Mouse (Mus musculus) natural killer cell, adult 2 months (primary cell): Measurements from ENCODE around the gene Hist1h3f.
A peak's percentile ranks its signal among the peaks of the same experiment; 100 is the strongest.

Experiments
- DNase-seq, 2 experiments: peaks; one replicate each; pipeline ENCODE4 v3.0.0; 2022; ENCODE audit warnings: low spot score in 2 of 2

Gene Hist1h3f

DNA sequence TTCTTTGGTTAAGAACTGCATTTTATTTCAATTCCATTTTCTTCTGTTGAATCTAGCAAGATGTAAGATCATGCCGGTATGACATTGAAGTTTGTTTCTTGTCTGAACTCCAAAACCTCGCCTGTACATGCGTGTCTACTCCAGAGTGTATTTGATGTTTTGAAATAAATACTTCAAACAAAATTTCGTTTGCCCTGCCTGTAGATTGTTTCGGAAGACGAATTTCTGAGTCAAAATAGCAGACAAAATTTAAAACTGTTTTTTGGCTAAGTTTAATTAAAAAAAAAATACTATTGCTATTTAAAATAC lies 25.6 kb upstream of the Hist1h3f start:
- DNase-seq: no peak

DNA sequence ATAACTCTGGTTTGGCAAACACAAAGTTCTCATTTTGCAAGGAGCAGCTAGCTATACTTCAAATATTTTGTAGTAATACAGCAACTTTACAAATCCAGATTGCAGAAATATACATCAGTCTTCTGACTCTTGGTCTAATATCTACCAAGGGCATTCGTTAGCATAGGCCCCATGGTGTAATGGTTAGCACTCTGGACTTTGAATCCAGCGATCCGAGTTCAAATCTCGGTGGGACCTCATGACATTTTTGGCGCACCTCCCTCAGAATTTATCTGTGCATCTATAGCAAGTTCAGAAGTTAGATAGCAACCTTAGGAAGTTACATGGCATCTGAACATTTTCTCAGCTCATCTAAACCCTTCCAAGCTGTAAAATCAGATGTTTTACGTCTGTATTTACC lies 25.0 kb upstream of the Hist1h3f start:
- DNase-seq: peak; percentile 90

DNA sequence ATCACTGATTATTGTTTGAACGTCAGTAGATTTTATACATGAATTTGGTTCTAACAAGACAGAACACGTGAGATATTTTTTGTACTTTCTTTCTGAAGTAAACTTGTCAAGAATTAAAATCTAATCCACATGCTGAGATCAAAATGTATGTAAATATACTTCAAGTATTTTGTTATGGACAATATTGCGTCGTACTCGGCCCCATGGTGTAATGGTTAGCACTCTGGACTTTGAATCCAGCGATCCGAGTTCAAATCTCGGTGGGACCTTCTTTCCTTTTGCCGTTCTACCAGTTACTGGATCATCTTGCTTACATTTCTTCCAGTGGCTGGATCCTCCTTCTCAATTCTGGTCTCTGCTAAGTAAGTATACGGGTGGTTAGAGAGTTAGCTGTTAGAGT lies 24.4 kb upstream of the Hist1h3f start:
- DNase-seq: peak; percentile 83 to 84

DNA sequence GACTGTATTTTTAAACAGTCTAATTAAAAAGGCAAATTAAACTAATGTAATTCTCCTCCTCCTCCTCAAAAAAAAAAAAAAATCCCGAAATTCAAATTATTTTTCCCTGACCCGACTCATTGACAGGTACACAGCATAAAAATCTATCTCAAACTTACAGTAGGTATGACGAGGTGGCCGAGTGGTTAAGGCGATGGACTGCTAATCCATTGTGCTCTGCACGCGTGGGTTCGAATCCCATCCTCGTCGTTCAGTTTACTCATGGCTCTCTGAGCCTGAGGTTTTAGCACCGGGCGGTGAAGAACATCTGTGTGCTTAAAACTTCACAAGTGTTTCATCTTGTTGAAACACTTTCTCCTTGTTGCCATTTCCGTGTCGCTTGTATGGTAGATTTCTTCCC lies 22.1 kb upstream of the Hist1h3f start:
- DNase-seq: peak; percentile 83 to 87

DNA sequence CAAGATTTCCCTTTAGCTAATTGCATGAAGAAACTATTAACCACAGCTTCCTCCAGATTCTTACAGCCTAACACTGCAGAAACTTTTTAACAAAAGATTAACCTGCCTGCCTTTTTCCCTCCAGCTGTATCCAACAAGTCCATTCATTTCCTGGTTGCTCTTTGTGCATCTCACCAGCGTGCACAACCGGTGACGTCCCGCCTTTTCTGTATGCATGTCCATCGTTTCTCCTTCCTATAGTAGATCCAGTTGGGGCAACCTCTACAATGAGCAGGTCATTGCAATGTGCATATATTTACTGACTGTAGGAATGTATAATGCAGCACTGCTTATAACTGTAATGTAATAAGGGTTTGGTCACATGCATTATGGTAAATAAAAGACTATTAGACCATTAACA lies 19.9 kb upstream of the Hist1h3f start:
- no peak for DNase-seq

DNA sequence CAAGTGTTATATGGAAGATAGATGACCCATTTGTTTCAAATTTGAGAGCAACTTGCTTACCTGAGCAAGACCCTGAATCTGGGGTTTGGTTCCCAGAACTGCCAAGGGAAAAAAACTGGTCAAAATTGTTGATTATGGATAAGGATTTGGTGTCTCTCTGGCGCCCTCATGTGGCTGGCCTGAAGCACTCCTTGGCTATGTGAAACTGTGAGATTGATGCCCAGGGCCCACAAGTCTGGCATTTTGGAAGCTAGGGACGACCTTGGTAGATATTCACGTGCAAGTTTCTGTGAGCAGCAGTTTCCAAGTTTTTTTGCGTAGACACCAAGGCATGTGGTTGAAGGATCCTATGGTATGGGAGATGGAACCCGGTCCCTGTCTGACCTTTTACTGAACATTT lies 19.2 kb upstream of the Hist1h3f start:
- DNase-seq: peak; percentile 71 to 80

DNA sequence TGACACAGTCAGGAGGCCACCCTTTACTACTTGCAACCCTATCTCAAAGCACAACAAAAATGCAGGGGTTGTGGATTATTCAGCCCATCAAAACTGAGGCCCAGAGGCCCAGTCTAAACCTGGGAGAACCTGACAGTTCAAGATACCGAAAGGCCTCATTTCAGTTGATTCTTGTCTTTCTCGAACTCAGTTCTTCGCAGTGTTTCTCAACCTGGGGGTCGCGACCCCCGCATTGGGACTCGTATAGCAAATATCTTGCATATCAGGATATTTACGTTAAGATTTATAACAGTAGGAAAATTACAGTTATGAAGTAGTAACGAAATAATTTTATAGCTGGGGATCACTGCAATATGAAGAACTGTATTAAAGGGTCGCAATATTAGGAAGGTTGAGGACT lies 18.0 kb upstream of the Hist1h3f start:
- DNase-seq: no peak

DNA sequence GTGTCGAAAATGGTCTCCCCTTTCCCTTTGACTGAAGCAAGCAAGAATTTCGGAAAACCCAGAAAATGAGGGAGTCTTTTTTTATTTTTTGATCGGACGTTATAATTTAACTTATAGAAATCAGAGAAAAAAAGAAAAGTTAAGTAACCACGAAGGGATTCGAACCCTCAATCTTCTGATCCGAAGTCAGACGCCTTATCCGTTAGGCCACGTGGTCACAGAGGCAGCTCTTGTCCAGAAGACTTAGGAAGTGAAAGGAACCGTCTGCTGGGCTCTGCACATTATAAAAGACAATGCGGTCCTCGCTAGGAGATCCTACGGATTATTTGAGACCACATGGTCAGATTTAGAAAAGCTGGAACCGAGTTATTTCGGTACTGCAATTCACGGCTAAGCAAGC lies 17.5 kb upstream of the Hist1h3f start:
- peak; percentile 89 for DNase-seq

DNA sequence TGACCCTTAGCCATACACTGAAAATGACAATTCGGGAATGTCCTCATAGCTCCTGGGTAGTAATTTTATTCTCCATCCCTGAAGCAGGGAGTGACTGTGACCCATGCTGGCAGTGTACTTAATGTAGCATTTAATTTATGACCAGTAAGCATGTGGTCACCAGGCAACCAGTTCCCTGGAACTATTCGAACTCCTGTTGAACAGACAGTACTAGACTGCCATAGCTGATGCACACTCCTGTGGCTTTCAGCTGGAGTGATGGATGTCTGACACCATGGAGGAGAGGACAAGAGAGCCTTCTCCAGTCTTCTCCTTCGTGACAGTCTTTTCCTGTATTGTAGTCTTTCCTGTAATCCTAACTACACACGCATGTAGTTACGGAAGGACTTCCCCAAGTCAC lies 14.8 kb upstream of the Hist1h3f start:
- no peak for DNase-seq

DNA sequence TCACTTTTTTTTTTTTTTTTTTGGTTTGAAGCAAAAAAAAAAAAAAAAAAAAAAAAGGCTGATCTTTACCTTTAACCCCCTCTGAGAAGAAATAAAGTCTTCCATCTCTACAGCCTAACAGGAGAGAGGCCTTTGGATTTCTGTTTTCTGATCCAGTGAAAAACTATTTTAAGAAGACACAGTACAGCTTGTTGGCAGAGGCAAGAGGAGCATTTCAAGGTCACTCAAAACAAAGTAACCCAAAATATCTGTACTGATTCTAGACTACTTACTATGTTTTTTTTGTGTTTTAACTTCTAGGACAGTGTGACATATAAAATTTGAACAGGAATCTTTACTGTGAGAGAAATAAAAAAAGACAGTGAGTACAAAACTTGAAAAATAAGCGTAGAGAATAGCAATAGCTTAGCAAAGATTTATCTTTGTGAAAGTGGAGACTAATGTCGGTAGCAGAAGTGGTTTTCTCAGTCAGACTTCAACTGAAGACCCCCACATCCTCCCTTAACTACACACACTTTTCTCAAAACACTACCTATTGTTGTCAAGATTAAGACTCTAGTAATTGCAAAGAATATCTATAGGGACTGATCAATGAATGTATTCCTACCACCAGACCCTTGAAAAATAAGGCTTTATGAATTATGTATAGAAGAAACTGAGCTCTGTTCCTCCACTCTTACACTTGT lies 14.2 kb upstream of the Hist1h3f start:
- DNase-seq: no peak

DNA sequence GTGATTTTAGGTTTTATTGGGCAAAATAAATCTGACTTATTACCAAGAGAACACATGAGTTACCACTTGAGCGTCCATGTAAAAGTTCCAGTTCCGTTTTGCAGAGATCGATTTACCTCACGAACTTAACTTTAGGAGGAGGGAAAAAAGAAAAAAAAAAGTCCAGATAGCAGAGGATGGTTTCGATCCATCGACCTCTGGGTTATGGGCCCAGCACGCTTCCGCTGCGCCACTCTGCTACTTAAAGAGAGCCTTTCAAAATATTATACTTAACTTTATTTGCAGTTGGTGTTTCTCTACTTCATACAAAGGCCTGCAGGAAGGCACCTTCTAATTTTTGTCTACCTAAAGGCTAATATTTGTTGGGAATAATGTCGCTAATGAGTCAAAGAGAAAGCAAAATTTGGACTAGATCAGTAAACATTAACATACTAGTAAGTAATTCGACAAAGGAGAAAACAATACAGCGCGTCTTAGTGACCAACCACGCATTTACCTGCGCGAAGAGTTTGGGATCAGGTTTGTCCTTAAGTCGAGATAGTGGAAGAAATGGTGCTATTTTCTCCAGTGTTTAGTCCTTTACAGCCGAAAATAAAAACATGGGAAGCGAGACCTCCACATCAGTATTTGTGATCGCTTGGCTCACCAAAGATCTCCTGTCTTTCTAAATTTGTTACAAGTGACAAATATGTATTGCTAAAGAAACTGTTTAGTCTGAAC lies 13.5 kb upstream of the Hist1h3f start:
- peak; percentile 79 to 83 for DNase-seq

DNA sequence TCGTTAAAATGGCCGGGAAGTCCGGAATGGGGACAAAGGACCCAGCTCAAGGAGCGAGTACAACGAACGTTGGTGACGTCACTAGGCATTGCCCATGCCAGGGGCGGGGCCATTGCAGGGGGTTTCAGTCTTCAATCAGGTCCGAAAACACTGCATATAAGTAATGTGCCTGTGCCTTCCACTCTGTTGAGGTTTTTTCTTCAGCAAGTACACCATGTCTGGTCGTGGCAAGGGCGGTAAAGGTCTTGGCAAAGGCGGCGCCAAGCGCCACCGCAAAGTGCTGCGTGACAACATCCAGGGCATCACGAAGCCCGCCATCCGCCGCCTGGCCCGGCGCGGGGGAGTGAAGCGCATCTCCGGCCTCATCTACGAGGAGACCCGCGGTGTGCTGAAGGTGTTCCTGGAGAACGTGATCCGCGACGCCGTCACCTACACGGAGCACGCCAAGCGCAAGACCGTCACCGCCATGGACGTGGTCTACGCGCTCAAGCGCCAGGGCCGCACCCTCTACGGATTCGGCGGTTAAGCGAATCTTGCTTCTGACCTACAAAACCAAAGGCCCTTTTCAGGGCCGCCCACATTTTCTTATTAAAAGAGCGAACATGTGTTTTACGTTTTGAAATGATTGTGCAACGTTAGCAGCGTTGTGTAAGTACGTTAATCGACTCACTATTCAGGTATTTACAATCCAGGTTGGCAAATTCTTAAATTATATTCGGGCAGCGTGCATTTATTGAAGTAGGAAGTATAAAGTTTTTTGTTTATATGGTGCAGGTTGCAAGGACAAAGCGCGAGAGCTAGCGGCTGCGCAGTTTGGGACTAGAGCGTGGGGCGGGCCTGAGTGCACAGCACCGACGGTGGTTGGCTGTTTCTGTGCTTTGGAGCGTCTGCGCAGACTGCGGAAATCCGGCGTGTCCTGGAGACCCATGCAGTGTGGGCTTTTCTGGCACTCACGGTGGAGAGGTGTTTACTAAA lies 12.7 kb upstream of the Hist1h3f start, which contains the start of gene Hist1h4h:
TSS of gene Hist1h4h (plus strand) at position 150 of the 975 bp plus-strand sequence.
- DNase-seq: peak; percentile 95 to 96

DNA sequence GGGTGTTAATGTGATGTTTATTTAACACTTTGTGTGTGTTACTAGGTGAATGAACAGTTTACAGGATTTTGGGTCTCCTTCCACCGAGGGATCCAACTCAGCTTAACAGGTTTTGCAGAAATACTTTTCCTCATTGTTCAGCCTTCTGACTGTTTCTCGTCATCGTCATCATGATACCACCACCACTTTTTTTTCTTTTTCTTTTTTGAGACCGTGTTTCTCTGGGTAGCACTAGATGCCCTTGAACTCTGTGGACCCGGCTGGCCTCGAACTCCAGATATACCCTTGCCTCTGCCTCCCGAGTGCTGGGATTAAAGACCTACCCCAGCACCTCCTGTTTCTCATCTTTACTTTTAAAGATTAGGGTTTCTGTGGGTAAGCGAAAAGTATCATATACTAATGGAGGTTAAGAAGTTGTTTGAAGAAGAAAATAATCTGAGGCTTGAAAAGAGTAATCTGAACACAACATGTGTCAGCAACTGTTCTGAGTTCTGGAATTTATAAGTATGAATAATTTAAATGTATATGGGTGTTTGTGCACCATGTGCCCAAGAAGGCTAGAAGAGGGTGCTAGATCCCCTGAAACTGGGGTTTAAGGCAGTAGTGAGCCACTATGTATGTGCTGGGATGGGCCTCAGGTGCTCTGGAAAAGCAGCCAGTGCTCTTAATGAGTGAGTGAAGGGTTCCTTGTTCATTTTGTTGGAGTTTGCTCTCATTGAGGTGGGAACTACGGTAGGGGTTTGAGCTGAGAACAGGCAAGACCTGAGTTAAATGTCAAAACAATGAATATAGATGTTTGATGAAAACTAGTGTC lies 11.4 kb upstream of the Hist1h3f start:
- DNase-seq: no peak

DNA sequence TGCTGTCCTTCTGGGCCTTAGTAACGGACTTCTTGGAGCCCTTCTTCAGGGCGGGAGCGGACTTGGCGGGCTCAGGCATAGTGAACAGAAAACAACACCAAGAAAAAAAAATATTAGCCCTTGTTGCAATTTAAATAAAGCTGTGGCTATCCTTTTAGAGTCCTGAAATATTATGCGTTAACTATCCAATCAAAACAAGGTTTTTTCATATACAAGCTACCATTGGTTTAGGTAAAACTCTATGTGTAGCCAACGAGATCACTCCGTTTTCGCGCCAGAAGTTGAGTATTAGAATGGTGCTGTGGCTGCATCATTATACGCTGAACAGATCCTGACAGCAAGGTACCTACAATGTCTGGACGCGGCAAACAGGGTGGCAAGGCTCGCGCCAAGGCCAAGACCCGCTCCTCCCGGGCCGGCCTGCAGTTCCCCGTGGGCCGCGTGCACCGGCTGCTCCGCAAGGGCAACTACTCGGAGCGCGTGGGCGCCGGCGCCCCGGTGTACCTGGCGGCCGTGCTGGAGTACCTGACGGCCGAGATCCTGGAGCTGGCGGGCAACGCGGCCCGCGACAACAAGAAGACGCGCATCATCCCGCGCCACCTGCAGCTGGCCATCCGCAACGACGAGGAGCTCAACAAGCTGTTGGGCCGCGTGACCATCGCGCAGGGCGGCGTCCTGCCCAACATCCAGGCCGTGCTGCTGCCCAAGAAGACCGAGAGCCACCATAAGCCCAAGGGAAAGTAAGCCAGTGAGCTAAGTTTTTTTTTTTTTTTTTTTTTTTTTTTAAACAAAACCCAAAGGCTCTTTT lies 10.1 kb upstream of the Hist1h3f start, which contains the start of gene Hist1h2af:
TSS of gene Hist1h2af (plus strand) at position 347 of the 808 bp plus-strand sequence.
- DNase-seq: peak; percentile 31 to 53

DNA sequence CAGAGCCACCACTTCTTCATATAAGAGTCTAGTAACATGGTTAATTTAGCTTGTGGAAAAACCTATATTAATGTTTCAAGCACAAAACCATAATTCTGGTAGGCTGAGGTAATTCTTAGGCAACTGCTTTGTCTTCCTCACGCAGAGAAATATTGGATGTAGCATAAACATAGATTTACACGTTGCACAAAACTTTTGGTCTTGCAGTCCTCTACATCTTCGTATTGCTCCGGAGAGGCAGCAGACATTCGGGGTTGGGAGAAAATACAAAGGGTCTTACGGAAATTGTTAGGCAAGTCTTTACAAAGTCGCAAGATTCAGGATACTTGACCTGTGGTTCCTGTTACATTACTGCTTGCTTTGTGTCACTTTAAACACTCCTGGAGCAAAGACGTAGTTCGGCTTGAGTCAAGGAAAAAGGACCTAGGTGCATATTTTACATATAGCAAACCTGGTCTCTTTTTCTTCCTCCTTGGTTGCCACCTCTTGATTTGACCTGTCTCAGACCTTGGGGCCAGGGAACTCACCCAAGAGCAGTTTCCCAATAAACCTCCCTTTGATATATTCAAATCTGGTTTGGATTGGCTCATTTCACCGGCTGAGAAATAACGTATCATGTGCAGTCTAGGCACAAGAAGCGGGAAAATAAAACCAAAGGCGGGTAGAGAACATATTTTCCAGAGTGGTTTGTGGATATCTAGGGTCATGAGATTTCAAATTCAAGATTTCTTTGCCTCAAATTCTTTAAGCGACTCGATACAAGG lies 9.3 kb upstream of the Hist1h3f start:
- DNase-seq: no peak

DNA sequence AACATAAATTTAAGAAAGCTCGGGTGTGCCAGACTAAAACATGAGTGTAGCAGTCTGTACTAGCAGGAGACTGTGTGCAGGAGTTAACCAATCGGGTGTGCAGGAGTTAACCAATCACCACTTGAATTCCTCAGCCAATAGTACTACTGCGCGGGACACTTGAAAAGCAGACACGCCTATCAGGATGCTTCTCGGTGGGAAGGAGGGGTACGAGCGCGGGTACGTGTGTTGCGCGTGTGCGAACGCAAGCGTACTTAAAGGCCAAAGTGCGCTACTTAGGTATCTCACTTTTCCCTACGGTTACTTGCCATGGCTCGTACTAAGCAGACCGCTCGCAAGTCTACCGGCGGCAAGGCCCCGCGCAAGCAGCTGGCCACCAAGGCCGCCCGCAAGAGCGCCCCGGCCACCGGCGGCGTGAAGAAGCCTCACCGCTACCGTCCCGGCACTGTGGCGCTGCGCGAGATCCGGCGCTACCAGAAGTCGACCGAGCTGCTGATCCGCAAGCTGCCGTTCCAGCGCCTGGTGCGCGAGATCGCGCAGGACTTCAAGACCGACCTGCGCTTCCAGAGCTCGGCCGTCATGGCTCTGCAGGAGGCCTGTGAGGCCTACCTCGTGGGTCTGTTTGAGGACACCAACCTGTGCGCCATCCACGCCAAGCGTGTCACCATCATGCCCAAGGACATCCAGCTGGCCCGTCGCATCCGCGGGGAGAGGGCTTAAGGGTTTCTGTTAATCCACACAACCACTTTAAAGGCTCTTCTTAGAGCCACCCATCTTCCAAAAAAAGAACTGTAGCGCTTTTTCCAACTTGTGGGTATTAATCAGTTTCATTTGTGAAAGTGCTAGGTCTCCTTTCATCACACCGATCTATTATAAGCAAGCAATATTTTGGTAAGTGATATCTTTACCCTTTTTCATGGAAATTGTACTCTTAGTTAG lies 8.4 kb upstream of the Hist1h3f start, which contains the start of gene Hist1h3g:
TSS of gene Hist1h3g (plus strand) at position 286 of the 939 bp plus-strand sequence.
- peak; percentile 74 to 81 for DNase-seq

DNA sequence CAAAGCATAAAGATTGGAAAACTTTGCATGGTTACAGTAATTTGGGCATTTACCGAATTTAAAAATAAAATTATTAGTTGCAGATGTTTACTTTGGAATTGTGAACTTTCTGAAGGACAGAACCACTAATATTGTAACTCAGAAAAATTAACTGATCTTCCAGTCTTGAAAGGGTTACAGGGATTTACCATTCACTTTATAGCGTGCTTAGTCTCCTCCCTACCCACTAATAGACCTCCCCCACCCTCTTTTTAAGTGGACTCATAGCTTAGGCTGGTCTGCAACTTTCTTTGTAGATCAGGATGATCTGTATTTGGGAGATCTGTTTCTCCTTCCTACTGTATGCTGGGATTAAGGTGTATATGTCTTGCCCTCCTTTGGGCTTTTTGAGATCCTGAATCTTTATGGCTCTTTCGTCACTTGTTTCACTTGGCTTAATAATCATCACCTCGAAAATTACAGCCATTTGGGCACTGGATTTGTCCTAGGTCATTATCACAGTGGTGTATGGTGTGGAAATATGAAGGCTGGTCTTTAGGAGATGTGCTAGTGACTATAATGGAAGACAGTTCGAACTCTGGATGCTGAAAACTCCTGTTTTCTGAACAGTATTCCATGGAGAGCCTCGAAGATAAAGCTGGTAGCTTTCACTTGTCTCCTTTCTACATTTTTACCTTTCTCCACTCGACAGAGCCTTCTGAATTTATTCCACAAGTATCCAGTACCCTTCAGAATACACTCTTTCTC lies 7.6 kb upstream of the Hist1h3f start:
- no peak for DNase-seq
